Mouse (Mus musculus) hindbrain, embryonic 11.5 days (tissue): ENCODE results near the gene Flcn. TPM values are rescaled to one million over a fixed set of nuclear protein-coding genes. Genes with fewer than 3 reads are reported as not detected.

Experiments
- ATAC-seq: fragments of 200-750 bp; cut with Nextera tagmentation; 2 replicates; pipeline ENCODE4 v1.8.0; 2017; ENCODE audit warnings: mild to moderate bottlenecking, moderate TSS enrichment, moderate library complexity; ENCODE audit not compliant: low FRiP score
- DNase-seq: peaks from one replicate; pipeline ENCODE4 v3.0.0-alpha.2; 2015; ENCODE audit warnings: low spot score
- H3K27ac ChIP-seq: fragments of 300-500 bp; sonication (generic); 2 replicates; pipeline ENCODE4 v1.5.1; 2014; ENCODE audit warnings: mild to moderate bottlenecking, low read depth, low read length
- H3K27me3 ChIP-seq: fragments of 300-500 bp; sonication (generic); 2 replicates; pipeline ENCODE4 v1.6.1; 2014; ENCODE audit warnings: mild to moderate bottlenecking, low read length, moderate library complexity, mixed read lengths; ENCODE audit not compliant: control insufficient read depth, insufficient read depth
- H3K36me3 ChIP-seq: fragments of 300-500 bp; sonication (generic); 2 replicates; pipeline ENCODE4 v1.6.1; 2014; ENCODE audit warnings: mild to moderate bottlenecking, low read length, moderate library complexity, mixed read lengths; ENCODE audit not compliant: control insufficient read depth, insufficient read depth
- H3K4me1 ChIP-seq: fragments of 300-500 bp; sonication (generic); replicated peaks from 2 replicates; pipeline ENCODE4 v1.6.1; 2014; ENCODE audit warnings: low read length, mixed read lengths; ENCODE audit not compliant: control insufficient read depth, insufficient read depth
- H3K4me2 ChIP-seq: fragments of 300-500 bp; sonication (generic); replicated peaks from 2 replicates; pipeline ENCODE4 v1.6.1; 2014; ENCODE audit warnings: mild to moderate bottlenecking, low read depth, low read length
- H3K4me3 ChIP-seq: fragments of 300-500 bp; sonication (generic); 2 replicates; pipeline ENCODE4 v1.5.1; 2014; ENCODE audit warnings: low read depth, low read length
- H3K9ac ChIP-seq: fragments of 300-500 bp; sonication (generic); 2 replicates; pipeline ENCODE4 v1.6.1; 2014; ENCODE audit warnings: low read depth, low read length
- H3K9me3 ChIP-seq: fragments of 300-500 bp; sonication (generic); 2 replicates; pipeline ENCODE4 v1.6.1; 2016; ENCODE audit warnings: low read length; ENCODE audit not compliant: control insufficient read depth
- WGBS: fragments of 180-500 bp; shearing (Covaris S2); extraction: QIAGEN DNeasy Blood & Tissue Kit; methylation state at CpG from one replicate; pipeline ENCODE4 v1.1.7; 2014; 5-methylcytosine and 5-hydroxymethylcytosine counted together
- polyA plus RNA-seq: library from polyadenylated mRNA; unstranded; fragments of >200 nt; fragmentation: Nextera tagmentation; extraction: Ambion mirVana; gene quantifications from 2 replicates; pipeline ENCODE4 v1.2.1, GENCODE M21; 2014

The Flcn gene
- polyA plus RNA-seq, 1 experiment from 2014 or later: 26.4 TPM

DNA sequence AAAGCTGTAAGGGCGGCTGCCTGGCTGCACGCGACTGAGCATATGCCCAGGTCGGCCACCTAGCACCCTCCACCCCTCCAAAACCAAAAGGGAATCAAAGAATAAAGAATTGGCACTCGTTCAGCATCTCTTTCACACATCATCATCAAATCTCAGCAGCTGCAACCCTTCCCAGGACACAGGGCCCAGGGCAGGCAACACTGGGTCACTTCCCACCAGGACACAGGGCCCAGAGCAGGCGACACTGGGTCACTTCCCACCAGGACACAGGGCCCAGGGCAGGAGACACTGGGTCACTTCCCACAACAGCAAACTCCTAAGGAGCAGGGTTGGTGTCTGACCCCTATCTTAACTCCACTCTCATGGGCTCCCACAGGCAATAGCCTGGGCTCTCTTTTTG is 16.4 kb downstream of the Flcn start:
- DNase-seq (no peak), ATAC-seq (no peak)
- Histone ChIP-seq H3K9me3 (no peaks in the 10 kb centered on the region), H3K4me2 (no peak overlapping the region), H3K36me3 (peaks cover 14% of the 10 kb centered on the region; the same call in 1 of the 2 replicates), H3K4me1 (no peaks in the 10 kb centered on the region), H3K9ac (no peak overlapping the region), H3K27me3 (no peaks in the 10 kb centered on the region), H3K4me3 (no peak overlapping the region), H3K27ac (no peak overlapping the region)
- 91% methylated on average over 6 of the region's 6 CpGs for WGBS

DNA sequence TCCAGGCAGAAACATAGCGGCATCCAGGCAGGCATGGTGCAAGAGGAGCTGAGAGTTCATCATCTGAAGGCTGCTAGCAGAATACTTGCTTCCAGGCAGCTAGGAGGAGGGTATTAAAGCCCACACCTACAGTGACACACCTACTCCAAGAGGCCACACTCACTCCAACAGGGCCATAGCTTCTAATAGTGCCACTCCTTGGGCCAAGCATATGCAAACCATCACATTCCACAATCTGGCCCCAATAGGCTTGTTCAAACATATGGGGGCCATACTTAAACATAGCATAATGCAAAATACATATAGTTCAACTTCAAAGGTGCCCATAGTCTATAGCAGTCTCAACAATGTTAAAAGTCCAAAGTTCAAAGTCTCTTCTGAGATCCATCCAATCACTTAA is 20.5 kb downstream of the Flcn start:
- ATAC-seq (no peak), DNase-seq (no peak)
- 100% methylated on average over 1 of the region's 1 CpGs for WGBS
- Histone ChIP-seq H3K36me3 (peaks cover 7% of the 10 kb centered on the region; the same call in 1 of the 2 replicates), H3K9me3 (no peaks in the 10 kb centered on the region), H3K4me3 (no peak overlapping the region), H3K27ac (no peak overlapping the region), H3K4me1 (peaks cover 7% of the 10 kb centered on the region; the same call in 1 of the 2 replicates), H3K4me2 (no peak overlapping the region), H3K9ac (no peak overlapping the region), H3K27me3 (no peaks in the 10 kb centered on the region)

DNA sequence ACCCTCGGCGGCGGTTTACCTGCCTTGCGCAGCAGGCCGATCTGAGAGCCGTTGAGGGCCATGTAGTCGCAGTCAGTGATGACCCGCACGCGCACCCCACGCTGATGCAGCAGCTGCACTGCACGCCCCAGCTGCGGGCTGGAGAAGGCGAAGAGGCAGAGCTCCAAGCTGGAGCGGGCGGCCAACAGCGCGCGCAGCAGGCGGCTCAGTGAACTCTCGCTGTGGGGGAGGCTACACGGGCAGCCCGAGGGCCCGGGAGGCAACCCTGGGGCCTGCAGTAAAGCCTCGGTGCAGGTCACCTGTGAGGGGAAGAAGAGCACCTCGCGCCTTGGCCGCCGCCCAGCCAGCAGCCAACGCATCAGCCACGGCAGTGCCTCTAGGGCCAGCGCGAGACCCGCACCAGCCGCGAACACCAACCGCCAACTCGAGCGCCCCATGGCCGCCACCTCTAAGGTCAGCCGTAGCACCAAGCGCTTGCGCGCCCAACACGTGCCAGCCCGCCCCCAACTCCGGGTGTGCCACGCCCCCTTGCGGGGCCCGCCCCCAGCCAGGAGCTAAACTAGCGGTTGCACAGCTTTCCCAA is 22.5 kb downstream of the Flcn start, which contains the start of gene Pld6:
Pld6 (minus strand) TSS at position 447 of the 583 bp plus-strand sequence.
- Histone ChIP-seq H3K4me1 (peaks cover 7% of the 10 kb centered on the region; the same call in 1 of the 2 replicates), H3K27me3 (no peaks in the 10 kb centered on the region), H3K36me3 (peaks cover 5% of the 10 kb centered on the region; the same call in 1 of the 2 replicates), H3K9ac (0 out of 2 replicates have a peak within 1 kb of the TSS, but pooled peaks have one; percentile 33), H3K9me3 (no peaks in the 10 kb centered on the region), H3K27ac (no peak within 1 kb of the TSS), H3K4me2 (peak within 1 kb of the TSS; percentile 59), H3K4me3 (peak within 1 kb of the TSS; percentile 34)
- WGBS: 3% methylated on average over 49 of the region's 51 CpGs
- DNase-seq (peak; percentile 59), ATAC-seq (peak; percentile 66)

DNA sequence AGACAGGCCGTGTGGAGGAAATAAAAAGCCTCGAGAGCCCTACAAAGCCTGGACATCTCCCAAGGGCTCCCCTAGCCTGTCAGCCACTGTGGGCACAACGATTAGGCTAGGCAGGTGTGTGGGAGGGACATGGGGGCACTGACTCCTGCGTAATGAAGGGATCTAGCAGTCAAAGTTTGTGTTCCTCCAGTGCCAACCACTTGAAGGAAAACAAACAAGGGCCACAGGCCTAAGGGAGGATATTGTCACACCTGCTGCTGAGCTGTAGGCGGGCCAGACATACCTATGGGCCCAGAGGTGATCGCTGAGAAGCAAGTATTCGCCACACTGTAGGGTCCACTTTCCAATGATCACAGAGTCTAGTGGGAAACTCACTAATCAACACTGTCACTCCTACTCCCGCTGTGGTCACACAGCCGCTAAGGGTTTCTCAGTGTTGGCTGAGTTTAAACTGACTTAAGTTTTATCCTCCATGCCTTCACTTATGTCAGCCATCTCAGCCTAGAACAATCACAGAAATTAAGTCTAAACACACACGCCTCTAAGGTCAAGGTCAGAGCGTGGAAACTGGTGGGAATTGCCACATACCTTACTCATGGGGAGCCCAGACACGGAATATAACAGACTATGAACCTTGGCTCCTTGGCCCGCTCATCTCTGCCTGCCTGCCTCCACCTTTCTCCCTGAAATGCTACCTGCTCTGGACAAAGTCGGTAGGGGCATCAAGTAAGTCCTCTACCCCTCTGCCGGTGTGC is 23.2 kb downstream of the Flcn start:
- H3K36me3 ChIP-seq: no peaks in the 10 kb centered on the region
- no peaks in the 10 kb centered on the region for H3K27me3 ChIP-seq
- H3K27ac ChIP-seq: no peak overlapping the region
- H3K4me1 ChIP-seq: peaks cover 7% of the 10 kb centered on the region; the same call in 1 of the 2 replicates
- peak overlapping the region; percentile 34 for H3K4me3 ChIP-seq
- H3K4me2 ChIP-seq: peak overlapping the region; percentile 59
- DNase-seq: peak; percentile 9
- whole genome bisulfite sequencing: 56% methylated on average over 15 of the region's 15 CpGs
- no peaks in the 10 kb centered on the region for H3K9me3 ChIP-seq
- peak; percentile 12; the same call in 1 of the 2 replicates for ATAC-seq
- 0 out of 2 replicates have a peak overlapping the region, but pooled peaks have one; percentile 33 for H3K9ac ChIP-seq

DNA sequence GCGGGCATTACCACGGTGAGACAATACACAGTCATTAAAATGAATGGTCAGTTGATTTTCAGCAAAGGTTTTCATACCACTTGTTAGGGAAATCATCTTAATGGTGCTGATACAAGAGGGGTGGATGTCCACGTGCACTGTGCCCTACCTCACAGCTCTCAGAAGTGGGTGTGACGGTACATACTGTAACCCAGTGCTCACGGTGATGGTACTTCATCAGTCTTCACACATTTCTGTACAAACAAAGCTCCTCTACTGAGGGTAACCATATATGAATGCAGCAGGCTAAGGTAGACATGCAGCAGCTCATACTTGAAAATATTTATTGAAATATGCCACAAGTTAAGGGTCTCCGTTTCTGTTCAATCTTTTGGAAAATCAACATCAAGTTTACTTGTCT is 26.2 kb downstream of the Flcn start:
- DNase-seq (no peak), ATAC-seq (no peak)
- WGBS: 91% methylated on average over 6 of the region's 6 CpGs
- H3K27me3 ChIP-seq: no peaks in the 10 kb centered on the region
- no peaks in the 10 kb centered on the region for H3K9me3 ChIP-seq
- no peaks in the 10 kb centered on the region for H3K36me3 ChIP-seq
- no peak overlapping the region for H3K4me2 ChIP-seq
- H3K4me1 ChIP-seq: peaks cover 7% of the 10 kb centered on the region; the same call in 1 of the 2 replicates
- no peak overlapping the region for H3K27ac ChIP-seq
- no peak overlapping the region for H3K4me3 ChIP-seq
- no peak overlapping the region for H3K9ac ChIP-seq

DNA sequence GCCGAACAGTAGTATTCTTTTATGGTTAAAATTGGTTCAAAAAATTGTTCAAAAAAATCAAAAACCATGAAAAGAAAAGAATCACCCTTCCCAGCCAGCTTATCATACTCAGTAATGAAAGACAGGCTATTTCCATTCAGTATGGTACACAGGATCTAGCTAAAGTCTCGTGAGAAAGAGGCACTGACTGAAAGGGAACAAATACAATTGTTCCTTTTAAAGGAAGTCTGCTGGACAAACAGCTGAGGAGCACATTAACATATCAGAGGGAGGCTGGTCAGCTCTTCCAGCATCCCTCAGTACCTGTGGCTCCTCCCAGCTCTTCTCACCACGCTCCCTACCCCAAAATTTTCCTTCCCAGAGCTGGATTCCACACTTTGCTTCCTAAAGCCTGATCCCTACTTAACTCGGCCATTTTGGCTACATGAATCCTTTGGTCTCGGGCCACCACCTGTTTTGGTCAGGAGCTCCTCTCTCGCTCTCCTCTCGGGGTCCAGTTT is 27.7 kb downstream of the Flcn start:
- no peak overlapping the region for H3K27ac ChIP-seq
- no peak overlapping the region for H3K9ac ChIP-seq
- no peak overlapping the region for H3K4me2 ChIP-seq
- ATAC-seq: no peak
- H3K4me3 ChIP-seq: no peak overlapping the region
- no peaks in the 10 kb centered on the region for H3K27me3 ChIP-seq
- DNase-seq: no peak
- H3K9me3 ChIP-seq: no peaks in the 10 kb centered on the region
- no peaks in the 10 kb centered on the region for H3K36me3 ChIP-seq
- 75% methylated on average over 7 of the region's 7 CpGs for WGBS
- H3K4me1 ChIP-seq: peaks cover 2% of the 10 kb centered on the region; the same call in 1 of the 2 replicates

DNA sequence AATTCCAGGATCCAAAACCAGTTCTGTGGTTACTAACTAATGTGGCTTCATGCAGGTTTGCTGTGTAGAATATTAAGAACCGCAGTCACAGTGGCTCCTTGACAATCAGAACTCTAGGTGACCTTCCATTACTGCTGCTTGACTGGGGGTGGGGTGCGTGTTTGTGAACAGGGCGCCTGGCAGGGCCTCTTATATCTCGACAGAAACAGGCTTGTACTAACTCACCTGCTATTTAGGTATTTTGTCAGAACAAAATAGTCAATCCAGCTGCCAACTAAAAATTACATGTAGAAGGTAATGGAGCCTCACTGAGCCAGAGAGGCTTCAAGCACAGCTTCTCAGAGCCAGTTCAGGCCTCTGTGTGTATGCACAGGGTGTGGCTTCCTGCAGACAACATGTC is 29.6 kb downstream of the Flcn start:
- H3K27me3 ChIP-seq: no peaks in the 10 kb centered on the region
- no peak overlapping the region for H3K4me3 ChIP-seq
- H3K9me3 ChIP-seq: no peaks in the 10 kb centered on the region
- no peaks in the 10 kb centered on the region for H3K4me1 ChIP-seq
- no peak overlapping the region for H3K9ac ChIP-seq
- ATAC-seq (no peak), DNase-seq (no peak)
- H3K36me3 ChIP-seq: no peaks in the 10 kb centered on the region
- H3K27ac ChIP-seq: no peak overlapping the region
- no peak overlapping the region for H3K4me2 ChIP-seq
- 90% methylated on average over 4 of the region's 4 CpGs for WGBS

DNA sequence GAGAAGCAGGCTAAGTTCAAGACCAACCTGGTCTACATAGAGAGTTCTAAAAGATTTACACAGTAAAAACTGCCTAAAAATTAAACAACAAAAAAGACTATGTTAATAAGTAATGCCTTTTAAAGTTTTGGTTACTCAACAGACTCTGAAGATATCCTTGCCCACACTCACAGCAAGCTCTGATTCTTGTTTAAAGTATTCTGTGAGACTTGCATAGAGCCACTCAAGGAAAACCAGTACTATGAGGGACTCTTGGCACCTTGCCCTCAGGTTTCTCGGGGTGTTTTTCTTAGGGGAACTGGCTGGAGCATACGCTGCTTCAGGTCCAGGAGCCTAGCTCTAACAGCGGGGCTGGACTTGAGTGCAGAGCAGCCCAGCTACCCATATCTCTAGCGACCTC is 30.4 kb downstream of the Flcn start:
- 90% methylated on average over 4 of the region's 4 CpGs for WGBS
- no peaks in the 10 kb centered on the region for H3K4me1 ChIP-seq
- no peaks in the 10 kb centered on the region for H3K36me3 ChIP-seq
- no peaks in the 10 kb centered on the region for H3K9me3 ChIP-seq
- no peak for ATAC-seq
- no peak overlapping the region for H3K9ac ChIP-seq
- H3K27ac ChIP-seq: no peak overlapping the region
- no peaks in the 10 kb centered on the region for H3K27me3 ChIP-seq
- no peak for DNase-seq
- no peak overlapping the region for H3K4me3 ChIP-seq
- H3K4me2 ChIP-seq: no peak overlapping the region
